Mouse (Mus musculus): Measurements from ENCODE around the gene Tmem247. TPM values are rescaled to one million over a fixed set of nuclear protein-coding genes. Genes with fewer than 3 reads are reported as not detected.

The Tmem247 gene
- total and polyA plus RNA-seq, 2 experiments from 2014 or later = not detected

- H3K36me3 ChIP-seq (replicated peaks; ENCODE audit: control insufficient read depth, insufficient read depth, low read length) = peaks cover 48% of the 10 kb centered on the region
- 57% methylated on average over 5 of the region's 5 CpGs for WGBS
- DNase-seq (ENCODE audit: low spot score) (no peak), ATAC-seq (ENCODE audit: insufficient read depth, low read depth) (no peak)
- no peaks in the 10 kb centered on the region for H3K27me3 ChIP-seq (ENCODE audit: control insufficient read depth, insufficient read depth, low read length)
- no peak overlapping the region for H3K4me3 ChIP-seq (ENCODE audit: low read depth, low read length)
- no peak overlapping the region; the same call in 1 of the 2 replicates for H3K9ac ChIP-seq (replicated peaks; ENCODE audit: low read depth, low read length)
- TF ChIP-seq EP300 (IDR thresholded peaks at IDR 0.05; ENCODE audit: low read depth) (no peak), CTCF (IDR thresholded peaks at IDR 0.05; ENCODE audit: low read depth) (no peak)
- H3K4me2 ChIP-seq (ENCODE audit: low read depth, low read length) = no peak overlapping the region
- H3K9me3 ChIP-seq (replicated peaks; ENCODE audit: control insufficient read depth, low read length) = no peaks in the 10 kb centered on the region
- H3K4me1 ChIP-seq (ENCODE audit: control insufficient read depth, insufficient read depth) = peaks cover 40% of the 10 kb centered on the region
- H3K27ac ChIP-seq (ENCODE audit: low read depth) = no peak overlapping the region
Measured at GRCm38 (mm10) chr17:86971036-86971435, 53.9 kb downstream of the Tmem247 start.

- no peak overlapping the region for H3K27ac ChIP-seq (ENCODE audit: low read depth)
- H3K4me3 ChIP-seq (ENCODE audit: low read depth, low read length) = no peak overlapping the region
- H3K9me3 ChIP-seq (replicated peaks; ENCODE audit: control insufficient read depth, low read length) = no peaks in the 10 kb centered on the region
- 89% methylated on average over 7 of the region's 7 CpGs for WGBS
- H3K4me1 ChIP-seq (ENCODE audit: control insufficient read depth, insufficient read depth) = peaks cover 40% of the 10 kb centered on the region
- H3K27me3 ChIP-seq (ENCODE audit: control insufficient read depth, insufficient read depth, low read length) = no peaks in the 10 kb centered on the region
- ATAC-seq (ENCODE audit: insufficient read depth, low read depth) = no peak
- H3K4me2 ChIP-seq (ENCODE audit: low read depth, low read length) = no peak overlapping the region
- H3K36me3 ChIP-seq (replicated peaks; ENCODE audit: control insufficient read depth, insufficient read depth, low read length) = peaks cover 54% of the 10 kb centered on the region
- no peak for DNase-seq (ENCODE audit: low spot score)
- no peak overlapping the region for H3K9ac ChIP-seq (replicated peaks; ENCODE audit: low read depth, low read length)
- TF ChIP-seq EP300 (IDR thresholded peaks at IDR 0.05; ENCODE audit: low read depth) (no peak), CTCF (IDR thresholded peaks at IDR 0.05; ENCODE audit: low read depth) (no peak)
Measured at GRCm38 (mm10) chr17:86971860-86972259, 54.7 kb downstream of the Tmem247 start.

Other genes starting within 250 kb of the Tmem247 start
- 28.7 and 38.3 TPM in 2 replicates for gene Epas1, start 163.6 kb upstream of the Tmem247 start, total RNA-seq (2014; rRNA removed; ENCODE audit: low replicate concordance)
- 9.1 and 9.2 TPM in 2 replicates for gene Epas1, start 163.6 kb upstream of the Tmem247 start, polyA plus RNA-seq (2015; fragmentation: Nextera tagmentation; extraction: Ambion mirVana)
- not detected in 2 replicates for gene Atp6v1e2, start 30.5 kb downstream of the Tmem247 start, total RNA-seq (2014; rRNA removed; ENCODE audit: low replicate concordance)
- gene Atp6v1e2, start 30.5 kb downstream of the Tmem247 start, polyA plus RNA-seq (2015; fragmentation: Nextera tagmentation; extraction: Ambion mirVana) = not detected in 2 replicates
- 67.4 and 74.6 TPM in 2 replicates for gene Rhoq, start 45.7 kb downstream of the Tmem247 start, total RNA-seq (2014; rRNA removed; ENCODE audit: low replicate concordance)
- gene Rhoq, start 45.7 kb downstream of the Tmem247 start, polyA plus RNA-seq (2015; fragmentation: Nextera tagmentation; extraction: Ambion mirVana) = 17.6 and 18.7 TPM in 2 replicates
- gene Pigf, start 108.1 kb downstream of the Tmem247 start, total RNA-seq (2014; rRNA removed; ENCODE audit: low replicate concordance) = 5.0 and 10.1 TPM in 2 replicates
- gene Pigf, start 108.1 kb downstream of the Tmem247 start, polyA plus RNA-seq (2015; fragmentation: Nextera tagmentation; extraction: Ambion mirVana) = 9.0 and 12.2 TPM in 2 replicates
- gene Cript, start 108.2 kb downstream of the Tmem247 start, total RNA-seq (2014; rRNA removed; ENCODE audit: low replicate concordance) = 34.7 and 40.0 TPM in 2 replicates
- gene Cript, start 108.2 kb downstream of the Tmem247 start, polyA plus RNA-seq (2015; fragmentation: Nextera tagmentation; extraction: Ambion mirVana) = 116 and 124 TPM in 2 replicates
- 11.4 and 17.7 TPM in 2 replicates for gene Socs5, start 190.3 kb downstream of the Tmem247 start, total RNA-seq (2014; rRNA removed; ENCODE audit: low replicate concordance)
- gene Socs5, start 190.3 kb downstream of the Tmem247 start, polyA plus RNA-seq (2015; fragmentation: Nextera tagmentation; extraction: Ambion mirVana) = 7.3 and 7.9 TPM in 2 replicates